Mouse (Mus musculus) stomach, embryonic 14.5 days (tissue): Measurements from ENCODE around the gene Eepd1. TPM values are rescaled to one million over a fixed set of nuclear protein-coding genes. Genes with fewer than 3 reads are reported as not detected.

ENCODE experiments used
- ATAC-seq: fragments of 200-750 bp; cut with Nextera tagmentation; 2 replicates; pipeline ENCODE4 v1.8.0; 2017; ENCODE audit warnings: low read depth, moderate TSS enrichment; ENCODE audit not compliant: insufficient number of reproducible peaks, insufficient read depth, low FRiP score
- H3K27ac ChIP-seq: fragments of 300-500 bp; sonication (generic); 2 replicates; pipeline ENCODE4 v1.5.1; 2014; ENCODE audit warnings: mild to moderate bottlenecking, low read length, moderate library complexity, mixed read lengths
- H3K27me3 ChIP-seq: fragments of 300-500 bp; sonication (generic); 2 replicates; pipeline ENCODE4 v1.6.1; 2014; ENCODE audit warnings: low read length, control low read depth, mixed read lengths; ENCODE audit not compliant: control insufficient read depth, insufficient read depth
- H3K36me3 ChIP-seq: fragments of 300-500 bp; sonication (generic); 2 replicates; pipeline ENCODE4 v1.6.1; 2014; ENCODE audit warnings: mild to moderate bottlenecking, control low read depth, low read length, moderate library complexity, mixed read lengths; ENCODE audit not compliant: control insufficient read depth, insufficient read depth
- H3K4me1 ChIP-seq: fragments of 300-500 bp; sonication (generic); 2 replicates; pipeline ENCODE4 v1.6.1; 2014; ENCODE audit warnings: low read length, control low read depth, mixed read lengths; ENCODE audit not compliant: control insufficient read depth, insufficient read depth
- H3K4me2 ChIP-seq: fragments of 300-500 bp; sonication (generic); replicated peaks from 2 replicates; pipeline ENCODE4 v1.6.1; 2014; ENCODE audit warnings: low read depth, low read length, control low read depth
- H3K4me3 ChIP-seq: fragments of 300-500 bp; sonication (generic); 2 replicates; pipeline ENCODE4 v1.5.1; 2014; ENCODE audit warnings: low read depth, low read length, control low read depth
- H3K9ac ChIP-seq: fragments of 300-500 bp; sonication (generic); replicated peaks from 2 replicates; pipeline ENCODE4 v1.6.1; 2014; ENCODE audit warnings: low read depth, mild to moderate bottlenecking, control low read depth, low read length, moderate library complexity, mixed read lengths
- H3K9me3 ChIP-seq: fragments of 300-500 bp; sonication (generic); 2 replicates; pipeline ENCODE4 v1.6.1; 2016; ENCODE audit warnings: low read depth, low read length, control low read depth; ENCODE audit not compliant: control insufficient read depth
- WGBS: fragments of 180-500 bp; shearing (Covaris S2); extraction: QIAGEN DNeasy Blood & Tissue Kit; methylation state at CpG from one replicate; pipeline ENCODE4 v1.1.7; 2014; 5-methylcytosine and 5-hydroxymethylcytosine counted together
- polyA plus RNA-seq: library from polyadenylated mRNA; unstranded; fragments of >200 nt; fragmentation: Nextera tagmentation; extraction: Ambion mirVana; gene quantifications from 2 replicates; pipeline ENCODE4 v1.2.1, GENCODE M21; 2014

Eepd1 gene
- polyA plus RNA-seq, 1 experiment from 2014 or later: 11.5 TPM

DNA sequence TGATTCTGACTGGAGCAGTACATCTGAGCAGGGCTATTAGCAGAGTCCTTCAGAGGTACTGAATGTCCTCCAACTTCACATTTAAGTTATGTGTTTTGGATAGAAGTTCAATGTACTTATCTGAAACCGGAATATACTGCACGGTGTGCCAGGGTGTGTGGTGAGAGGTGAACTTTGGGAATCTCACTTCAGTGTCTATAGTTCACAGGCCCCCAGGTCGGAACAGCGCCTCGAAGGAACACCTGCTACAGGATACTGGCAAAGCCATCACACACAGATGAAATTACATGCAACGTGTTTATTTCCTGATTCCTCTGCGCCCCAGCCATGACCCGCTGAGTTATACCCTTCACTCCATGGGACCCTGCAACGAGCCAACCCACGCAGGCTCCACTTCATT, 14.3 kb downstream of the Eepd1 start:
- no peak for ATAC-seq
- Histone ChIP-seq H3K4me1 (no peaks in the 10 kb centered on the region), H3K4me3 (no peak overlapping the region), H3K36me3 (no peaks in the 10 kb centered on the region; the same call in 1 of the 2 replicates), H3K9me3 (no peaks in the 10 kb centered on the region), H3K27me3 (no peaks in the 10 kb centered on the region), H3K9ac (no peak overlapping the region), H3K4me2 (no peak overlapping the region), H3K27ac (no peak overlapping the region)
- 93% methylated on average over 10 of the region's 10 CpGs for WGBS

DNA sequence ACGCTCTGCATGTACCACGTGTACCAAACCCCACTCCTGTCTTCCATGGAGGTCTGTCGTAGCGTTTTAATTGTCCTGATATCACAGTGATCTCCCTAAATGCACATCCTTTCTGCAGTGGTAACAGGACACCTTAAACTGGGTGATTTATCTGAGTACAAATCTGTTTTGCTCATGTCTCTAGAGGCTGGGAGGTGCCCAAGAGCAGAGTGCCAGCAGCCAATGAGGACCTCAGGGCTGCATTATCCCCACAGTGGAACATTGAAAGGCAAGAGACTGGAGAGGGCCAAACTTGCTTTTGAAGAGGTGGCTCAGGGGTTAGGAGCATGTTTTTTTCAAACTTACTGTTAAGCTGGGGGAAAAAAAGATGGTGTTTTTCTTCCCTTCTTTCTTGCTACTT, 14.8 kb downstream of the Eepd1 start:
- Histone ChIP-seq H3K36me3 (no peaks in the 10 kb centered on the region; the same call in 1 of the 2 replicates), H3K4me2 (no peak overlapping the region), H3K4me3 (no peak overlapping the region), H3K4me1 (no peaks in the 10 kb centered on the region), H3K9me3 (no peaks in the 10 kb centered on the region), H3K9ac (no peak overlapping the region), H3K27me3 (no peaks in the 10 kb centered on the region), H3K27ac (no peak overlapping the region)
- WGBS: 72% methylated on average over 4 of the region's 4 CpGs
- ATAC-seq: no peak

DNA sequence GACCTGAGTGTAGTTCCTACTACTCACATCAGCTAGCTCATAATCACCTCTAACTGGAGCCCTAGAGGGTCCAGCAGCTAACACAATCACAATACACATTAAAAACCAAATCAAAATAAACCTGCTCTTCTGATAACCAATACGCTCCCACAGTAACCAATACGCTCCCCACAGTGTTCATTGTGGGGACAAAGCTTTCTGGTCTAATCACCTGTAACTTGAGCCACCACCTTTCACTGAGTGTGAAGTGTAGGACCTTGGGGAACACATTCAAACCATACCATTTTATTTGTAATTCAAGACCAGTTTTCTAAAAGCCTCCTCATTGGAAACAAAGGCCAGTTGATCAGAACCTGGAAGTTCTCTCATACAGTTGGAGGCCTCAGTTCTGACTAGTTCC, 15.4 kb downstream of the Eepd1 start:
- no peaks in the 10 kb centered on the region for H3K27me3 ChIP-seq
- no peak overlapping the region for H3K4me3 ChIP-seq
- H3K9me3 ChIP-seq: no peaks in the 10 kb centered on the region
- H3K4me1 ChIP-seq: no peaks in the 10 kb centered on the region
- no peaks in the 10 kb centered on the region; the same call in 1 of the 2 replicates for H3K36me3 ChIP-seq
- H3K9ac ChIP-seq: no peak overlapping the region
- WGBS: 94% methylated on average over 2 of the region's 2 CpGs
- H3K27ac ChIP-seq: no peak overlapping the region
- H3K4me2 ChIP-seq: no peak overlapping the region
- no peak for ATAC-seq

DNA sequence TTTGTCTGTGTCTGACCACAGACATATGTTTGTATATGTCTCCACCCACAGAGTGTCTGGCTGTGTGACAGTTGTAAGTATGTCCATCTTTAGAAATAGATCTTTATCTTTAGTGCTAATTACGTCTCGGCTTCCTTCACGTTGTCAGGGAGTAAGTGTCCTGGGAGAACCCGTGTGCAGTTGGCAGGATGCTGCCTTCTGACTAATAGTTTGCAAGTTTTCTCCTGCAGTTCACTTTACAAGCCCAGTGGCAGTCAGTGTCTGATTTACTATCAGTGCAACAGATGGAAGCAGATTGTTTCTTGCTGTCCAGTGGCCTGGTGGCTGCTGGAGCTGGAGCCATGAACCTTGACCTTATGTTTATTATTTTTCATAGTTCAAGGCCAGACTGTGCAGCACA, 17.4 kb downstream of the Eepd1 start:
- no peak overlapping the region for H3K27ac ChIP-seq
- no peak overlapping the region for H3K4me3 ChIP-seq
- H3K4me2 ChIP-seq: no peak overlapping the region
- H3K9me3 ChIP-seq: no peaks in the 10 kb centered on the region
- no peak for ATAC-seq
- WGBS: 36% methylated on average over 4 of the region's 4 CpGs
- H3K9ac ChIP-seq: no peak overlapping the region
- H3K4me1 ChIP-seq: no peaks in the 10 kb centered on the region
- no peaks in the 10 kb centered on the region; the same call in 1 of the 2 replicates for H3K36me3 ChIP-seq
- H3K27me3 ChIP-seq: no peaks in the 10 kb centered on the region

DNA sequence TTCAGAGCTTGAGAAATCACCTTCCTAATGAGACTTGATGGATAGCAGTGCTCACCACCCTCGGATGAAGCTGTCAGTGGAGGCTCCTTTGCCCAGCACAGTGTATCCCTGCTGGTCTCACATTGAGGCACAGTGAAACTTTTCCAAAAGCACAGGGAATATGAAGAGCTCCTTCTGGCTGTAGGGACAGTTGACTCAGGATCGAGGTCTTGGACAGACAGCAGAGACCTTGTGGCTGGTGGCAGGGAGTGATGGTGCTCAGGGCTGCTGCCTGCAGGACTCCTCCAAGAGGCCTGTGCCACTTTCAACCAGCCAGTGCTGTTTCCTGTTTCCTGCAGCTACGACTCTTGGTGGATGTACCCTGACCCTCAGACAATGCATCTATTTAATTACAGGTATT, 18.0 kb downstream of the Eepd1 start:
- no peaks in the 10 kb centered on the region for H3K4me1 ChIP-seq
- H3K4me3 ChIP-seq: no peak overlapping the region
- H3K27ac ChIP-seq: no peak overlapping the region
- no peaks in the 10 kb centered on the region; the same call in 1 of the 2 replicates for H3K36me3 ChIP-seq
- no peaks in the 10 kb centered on the region for H3K27me3 ChIP-seq
- 32% methylated on average over 3 of the region's 3 CpGs for WGBS
- no peak overlapping the region for H3K9ac ChIP-seq
- no peaks in the 10 kb centered on the region for H3K9me3 ChIP-seq
- no peak overlapping the region for H3K4me2 ChIP-seq
- no peak for ATAC-seq

DNA sequence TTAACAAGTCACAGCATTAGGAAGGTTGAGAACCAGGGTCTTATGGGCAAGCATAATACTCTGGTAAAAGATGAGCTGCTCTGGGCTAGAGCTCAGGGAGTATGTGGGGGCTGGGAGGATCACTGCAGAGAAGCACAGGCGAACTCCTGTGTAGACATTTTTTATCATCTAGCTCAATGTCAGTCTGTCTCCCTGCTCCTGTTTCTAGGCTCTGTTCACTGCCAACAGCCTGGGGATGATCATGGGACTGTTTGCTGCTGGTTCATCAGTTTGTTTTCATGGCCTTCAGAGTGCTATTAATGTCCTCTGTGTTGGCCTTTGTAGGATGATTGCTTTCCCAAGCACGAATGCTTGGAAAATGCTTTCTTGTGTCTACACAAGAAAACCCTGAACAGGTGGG, 18.7 kb downstream of the Eepd1 start:
- no peak overlapping the region for H3K4me3 ChIP-seq
- H3K27me3 ChIP-seq: no peaks in the 10 kb centered on the region
- WGBS: 73% methylated on average over 2 of the region's 2 CpGs
- no peaks in the 10 kb centered on the region for H3K4me1 ChIP-seq
- H3K9ac ChIP-seq: no peak overlapping the region
- ATAC-seq: no peak
- H3K4me2 ChIP-seq: no peak overlapping the region
- H3K9me3 ChIP-seq: no peaks in the 10 kb centered on the region
- H3K27ac ChIP-seq: no peak overlapping the region
- H3K36me3 ChIP-seq: no peaks in the 10 kb centered on the region; the same call in 1 of the 2 replicates

DNA sequence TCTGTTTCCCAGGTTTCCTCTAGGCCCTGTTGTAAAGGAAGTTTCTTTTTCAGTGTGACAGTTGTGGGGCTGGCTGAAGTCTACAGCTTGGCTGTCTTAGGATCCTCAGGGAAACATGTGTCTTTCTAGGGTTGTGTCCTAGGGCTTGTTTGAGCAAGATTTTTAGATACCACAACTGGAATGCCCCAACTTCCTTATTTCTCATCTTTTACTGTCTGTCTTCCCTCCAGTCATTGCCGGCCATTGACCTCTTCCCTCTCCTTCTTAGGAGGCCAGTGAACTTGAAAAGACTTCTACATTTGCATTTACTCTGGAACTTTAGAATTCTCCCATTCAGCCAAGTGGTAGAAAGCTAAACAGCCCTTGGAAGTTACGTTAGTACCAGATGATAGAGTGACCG, 27.5 kb downstream of the Eepd1 start:
- Histone ChIP-seq H3K4me2 (no peak overlapping the region), H3K36me3 (no peaks in the 10 kb centered on the region), H3K4me1 (no peaks in the 10 kb centered on the region), H3K4me3 (no peak overlapping the region), H3K27me3 (no peaks in the 10 kb centered on the region), H3K9me3 (no peaks in the 10 kb centered on the region), H3K27ac (no peak overlapping the region), H3K9ac (no peak overlapping the region)
- 86% methylated on average over 3 of the region's 3 CpGs for WGBS
- ATAC-seq: no peak

DNA sequence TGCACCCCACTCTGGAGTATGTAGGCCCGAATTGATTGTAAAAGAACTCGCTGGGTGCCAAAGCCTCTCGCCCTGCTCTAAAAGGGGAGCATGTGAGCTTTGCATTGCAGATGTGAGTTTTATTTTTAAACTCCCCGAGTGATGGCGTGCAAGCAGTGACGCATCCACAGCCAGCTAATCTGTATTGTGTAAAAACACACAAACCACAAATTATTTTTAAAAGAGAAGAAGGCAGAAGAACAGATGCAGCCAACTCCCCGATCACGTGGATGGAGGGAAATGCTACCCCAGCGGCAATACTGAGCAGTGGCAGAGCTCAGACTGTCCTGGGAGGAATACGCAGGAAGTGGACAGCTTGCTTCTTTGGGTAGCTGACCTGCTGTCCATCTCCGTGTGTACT, 29.2 kb downstream of the Eepd1 start:
- Histone ChIP-seq H3K4me1 (no peaks in the 10 kb centered on the region), H3K4me3 (no peak overlapping the region), H3K9me3 (no peaks in the 10 kb centered on the region), H3K4me2 (no peak overlapping the region), H3K9ac (no peak overlapping the region), H3K27me3 (no peaks in the 10 kb centered on the region), H3K36me3 (no peaks in the 10 kb centered on the region), H3K27ac (no peak overlapping the region)
- WGBS: 85% methylated on average over 11 of the region's 11 CpGs
- no peak for ATAC-seq

DNA sequence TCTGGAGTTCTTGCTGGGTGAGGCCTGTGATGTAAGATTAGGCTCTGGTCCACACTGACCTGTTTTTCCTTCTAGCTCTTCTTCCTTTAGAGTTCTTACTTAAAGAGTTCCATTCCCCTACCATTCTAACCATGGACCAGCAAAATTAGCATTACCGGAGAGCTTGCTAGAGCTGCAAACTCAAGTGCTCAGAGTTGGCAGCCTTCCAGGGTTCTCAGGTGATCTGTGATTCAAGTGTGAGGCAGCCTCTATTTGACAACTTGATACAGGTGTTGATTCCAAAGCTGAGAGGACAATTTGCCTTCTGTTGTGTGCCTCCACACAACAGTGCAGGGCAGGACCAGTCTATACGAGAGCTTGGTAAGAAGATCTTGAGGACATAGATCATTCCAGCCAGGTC, 31.7 kb downstream of the Eepd1 start:
- WGBS: 60% methylated on average over 2 of the region's 2 CpGs
- Histone ChIP-seq H3K4me2 (no peak overlapping the region), H3K27ac (no peak overlapping the region), H3K36me3 (no peaks in the 10 kb centered on the region), H3K27me3 (no peaks in the 10 kb centered on the region), H3K4me1 (no peaks in the 10 kb centered on the region), H3K9me3 (no peaks in the 10 kb centered on the region), H3K4me3 (no peak overlapping the region), H3K9ac (no peak overlapping the region)
- 0 out of 2 replicates have a peak, but pooled peaks have one; percentile 40 for ATAC-seq
